Mouse (Mus musculus): Measurements from ENCODE around the gene Lyar.

DNA sequence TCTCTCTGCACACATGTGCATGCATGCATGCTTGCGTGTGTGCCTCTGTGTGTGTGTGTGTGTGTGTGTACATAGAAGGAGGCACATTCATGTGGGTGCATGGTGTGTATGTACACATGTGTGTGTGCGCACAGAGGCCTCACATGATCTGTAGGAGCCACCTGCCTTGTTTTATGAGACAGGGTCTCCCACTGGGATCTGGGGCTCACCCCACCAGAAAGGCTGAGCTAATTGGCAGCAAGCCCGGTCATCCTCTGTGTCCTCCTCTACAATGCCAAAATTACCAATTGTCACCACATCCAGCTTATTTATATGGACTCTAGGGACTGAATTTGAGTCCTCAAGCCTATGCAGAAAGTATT, 21.2 kb downstream of the Lyar start:
- TF ChIP-seq EP300 (IDR thresholded peaks at IDR 0.05) (no peak), CTCF (IDR thresholded peaks at IDR 0.05) (no peak)

Measured in lung, postnatal 0 days (tissue).